8 mouse cellular contexts compared by ENCODE assay signal in the genomic region with DNA sequence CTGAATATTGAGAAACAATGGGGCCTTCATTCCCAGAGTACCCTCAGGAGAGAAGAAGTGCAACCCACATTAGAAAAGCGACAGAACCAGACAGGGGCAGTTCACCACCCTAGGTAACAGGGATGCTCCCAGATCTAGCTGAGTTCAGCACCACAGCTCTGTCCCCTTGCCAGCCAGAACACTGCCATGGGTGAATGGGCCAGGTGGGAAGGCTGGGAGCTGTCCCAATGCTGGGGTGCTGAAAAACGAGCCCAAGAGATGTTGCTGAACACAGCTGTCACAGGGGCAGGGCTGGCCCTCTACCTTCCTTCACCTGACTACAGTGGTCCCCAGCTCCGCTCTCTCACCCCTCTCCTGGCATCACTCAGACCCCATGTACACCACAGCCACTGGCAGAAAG.
DNase-seq lines count a peak whose midpoint lies in the region; ATAC-seq and TF ChIP-seq lines count a peak whose summit lies in the region.

No protein-coding gene starts in this region.

- peaks cover 3% of the 10 kb centered on the region for H3K9me3 ChIP-seq in CH12.LX (replicated peaks; ENCODE audit: low read length)
- H3K9me3 ChIP-seq in lung, postnatal 0 days (ENCODE audit: low read length) = no peaks in the 10 kb centered on the region

- H3K9ac ChIP-seq in CH12.LX (ENCODE audit: insufficient read depth, low read depth) = no peak overlapping the region
- H3K9ac ChIP-seq in lung, postnatal 0 days (replicated peaks; ENCODE audit: low read depth) = no peak overlapping the region

- no peak overlapping the region for H3K27ac ChIP-seq in CH12.LX (ENCODE audit: insufficient read depth, low read depth)
- H3K27ac ChIP-seq in lung, postnatal 0 days (ENCODE audit: low read length) = no peak overlapping the region

- intact Hi-C loops in gastrocnemius, postnatal 14 days (cut with DNase I; ENCODE audit: low total_unique reads) = no loop called here
- intact Hi-C loops in gastrocnemius, postnatal 36 days (cut with DNase I) = no loop called here
- intact Hi-C loops in left cerebral cortex, postnatal 14 days (cut with DNase I) = no loop called here

- H3K36me3 ChIP-seq in CH12.LX (replicated peaks in 1 of 2; ENCODE audit: control insufficient read depth in 1 of 2, insufficient read depth in 1 of 2, low read length in 1 of 2) = no peaks in the 10 kb centered on the region
- no peaks in the 10 kb centered on the region for H3K36me3 ChIP-seq in lung, postnatal 0 days (ENCODE audit: insufficient read depth, low read length)

- no peak for TF ChIP-seq POLR2A in CH12.LX (IDR thresholded peaks at IDR 0.05; ENCODE audit: low read depth, low read length)

- no peaks in the 10 kb centered on the region for H3K4me1 ChIP-seq in CH12.LX (ENCODE audit: control insufficient read depth in 1 of 2, insufficient read depth in 2 of 2)
- no peaks in the 10 kb centered on the region; the same call in 1 of the 2 replicates for H3K4me1 ChIP-seq in lung, postnatal 0 days (ENCODE audit: insufficient read depth, low read depth, low read length)

- TF ChIP-seq RAD21 in CH12.LX (IDR thresholded peaks at IDR 0.05; ENCODE audit: low read depth, low read length) = no peak

- WGBS in lung, postnatal 0 days = 20% methylated on average over 3 of the region's 3 CpGs

- no peak overlapping the region for H3K4me2 ChIP-seq in CH12.LX (ENCODE audit: insufficient read depth, low read depth, poor library complexity, severe bottlenecking)
- H3K4me2 ChIP-seq in lung, postnatal 0 days (replicated peaks; ENCODE audit: low read depth, low read length) = no peak overlapping the region

- TF ChIP-seq CTCF in CH12.LX (conservative IDR thresholded peaks at IDR 0.05 in 1 of 2, IDR thresholded peaks at IDR 0.05 in 1 of 2; ENCODE audit: low read depth in 2 of 2, low read length in 2 of 2) = no peak
- TF ChIP-seq CTCF in lung, postnatal 0 days (IDR thresholded peaks at IDR 0.05) = no peak

- H3K27me3 ChIP-seq in CH12.LX (replicated peaks) = peaks cover 20% of the 10 kb centered on the region
- no peaks in the 10 kb centered on the region for H3K27me3 ChIP-seq in lung, postnatal 0 days (replicated peaks; ENCODE audit: insufficient read depth, low read length)

- no peaks in the 10 kb centered on the region for H3K79me2 ChIP-seq in CH12.LX (replicated peaks; ENCODE audit: control insufficient read depth, extremely low read depth, insufficient read depth, poor library complexity, severe bottlenecking)

- peak; percentile 25 for DNase-seq in gastrocnemius, postnatal 14 days
- no peak for DNase-seq in gastrocnemius, postnatal 36 days
- DNase-seq in CH12.LX (ENCODE audit: extremely low read depth) = peak; percentile 6
- peak; percentile 77 for DNase-seq in embryo, embryonic 10.5 days (ENCODE audit: low spot score)
- peak; percentile 45 for DNase-seq in lung, postnatal 0 days (ENCODE audit: low spot score)
- DNase-seq in left cerebral cortex, postnatal 14 days (ENCODE audit: low spot score in 2 of 2) = no peak
- DNase-seq in frontal cortex, adult 2 months (ENCODE audit: extremely low spot score in 1 of 2, low spot score in 1 of 2) = no peak
- no peak for DNase-seq in spleen, postnatal 4 days (ENCODE audit: low spot score in 2 of 2)

- in situ Hi-C loops in CH12.LX (cut with MboI; ENCODE audit: low pct_ligation_motif_present, low pct_unique_long_range_greater_than_20kb, low sequenced_read_pairs) = no loop called here

- H3K4me3 ChIP-seq in CH12.LX (replicated peaks in 1 of 3; ENCODE audit: low read depth in 2 of 3, low read length in 2 of 3, poor library complexity in 1 of 3) = no peak overlapping the region
- H3K4me3 ChIP-seq in lung, postnatal 0 days (ENCODE audit: low read depth, low read length) = no peak overlapping the region

- no peak for ATAC-seq in lung, postnatal 0 days

- dilution Hi-C loops in CH12.LX (cut with MboI; ENCODE audit: extremely low pct_ligation_motif_present, extremely low pct_unique_long_range_greater_than_20kb, low sequenced_read_pairs) = no loop called here

- no peak for TF ChIP-seq EP300 in CH12.LX (IDR thresholded peaks at IDR 0.05; ENCODE audit: low read length)
- TF ChIP-seq EP300 in lung, postnatal 0 days (IDR thresholded peaks at IDR 0.05) = no peak

TF ChIP-seq in CH12.LX, 34 proteins besides CTCF, POLR2A, EP300 and RAD21:
- no peak for TF ChIP-seq ELF1 (IDR thresholded peaks at IDR 0.05; ENCODE audit: low read depth, low read length)
- TF ChIP-seq KAT2A (IDR thresholded peaks at IDR 0.05; ENCODE audit: insufficient replicate concordance, low read length) = no peak
- no peak for TF ChIP-seq NRF1 (IDR thresholded peaks at IDR 0.05; ENCODE audit: low read depth, low read length)
- TF ChIP-seq MXI1 (IDR thresholded peaks at IDR 0.05; ENCODE audit: low read depth, low read length) = peak; percentile 83
- no peak for TF ChIP-seq ETS1 (conservative IDR thresholded peaks at IDR 0.05; ENCODE audit: low read depth, low read length)
- peak; percentile 86 for TF ChIP-seq SIN3A (IDR thresholded peaks at IDR 0.05; ENCODE audit: low read length)
- TF ChIP-seq NELFE (IDR thresholded peaks at IDR 0.05; ENCODE audit: low read depth, low read length) = no peak
- no peak for TF ChIP-seq BHLHE40 (IDR thresholded peaks at IDR 0.05; ENCODE audit: low read depth, low read length)
- TF ChIP-seq CHD1 (IDR thresholded peaks at IDR 0.05; ENCODE audit: low read depth, low read length) = no peak
- TF ChIP-seq TBP (conservative IDR thresholded peaks at IDR 0.05; ENCODE audit: low read depth, low read length) = no peak
- TF ChIP-seq HCFC1 (IDR thresholded peaks at IDR 0.05; ENCODE audit: low read depth, low read length) = no peak
- TF ChIP-seq PAX5 (IDR thresholded peaks at IDR 0.05; ENCODE audit: low read length) = no peak
- no peak for TF ChIP-seq JUN (IDR thresholded peaks at IDR 0.05; ENCODE audit: insufficient read depth, low read depth, low read length)
- no peak for TF ChIP-seq GABPA (IDR thresholded peaks at IDR 0.05; ENCODE audit: insufficient replicate concordance, low read depth, low read length)
- no peak for TF ChIP-seq USF1 (IDR thresholded peaks at IDR 0.05; ENCODE audit: low read depth, low read length)
- TF ChIP-seq ZMIZ1 (IDR thresholded peaks at IDR 0.05; ENCODE audit: low read depth, low read length) = no peak
- TF ChIP-seq CHD2 (IDR thresholded peaks at IDR 0.05; ENCODE audit: low read length) = no peak

Comparison
In these comparisons a context has a peak if more than half of its experiments do, and no peak if none do; other contexts are left out.
1. DNase-seq: peak in gastrocnemius, postnatal 14 days (single experiment), CH12.LX (single experiment), embryo, embryonic 10.5 days (single experiment) and lung, postnatal 0 days (single experiment); none in gastrocnemius, postnatal 36 days (0 of 2), left cerebral cortex, postnatal 14 days (0 of 2), frontal cortex, adult 2 months (0 of 2) and spleen, postnatal 4 days (0 of 2).